Mouse (Mus musculus) liver, embryonic 14.5 days (tissue): ENCODE measurements around the gene Cers3.

Experiments
- CTCF ChIP-seq: IDR thresholded peaks from 2 replicates; pipeline ENCODE4 v1.5.1; 2016; ENCODE audit warnings: antibody characterized with exemption, low read depth, control low read depth
- EP300 ChIP-seq: IDR thresholded peaks from 2 replicates; pipeline ENCODE4 v1.6.1; 2016; ENCODE audit warnings: antibody characterized with exemption, low read depth

- TF ChIP-seq CTCF (no peak), EP300 (no peak)
Measured at GRCm38 (mm10) chr7:66797345-66797744, 54.0 kb downstream of the Cers3 start.
